Mouse (Mus musculus) CD8-positive naive resting alpha-beta T cell, adult 57 days (primary cell): ENCODE results near the gene Gfm1. TPM values are rescaled to one million over a fixed set of nuclear protein-coding genes. Genes with fewer than 3 reads are reported as not detected.

Experiments used
- total RNA-seq: library from RNA; stranded (reverse); gene quantifications from one replicate; pipeline ENCODE4 v1.2.4, GENCODE M21; 2023

The Gfm1 gene
- total RNA-seq: 37.8 TPM

GRCm38 (mm10) chr3:67429999-67430380 is at the start of gene Gfm1:
TSS of gene Gfm1 (plus strand) at chr3:67430096.

GRCm38 (mm10) chr3:67463450-67464372 is 33.8 kb downstream of the Gfm1 start, which contains the start of gene Lxn:
TSS of gene Lxn (minus strand) at chr3:67463926.

DNA sequence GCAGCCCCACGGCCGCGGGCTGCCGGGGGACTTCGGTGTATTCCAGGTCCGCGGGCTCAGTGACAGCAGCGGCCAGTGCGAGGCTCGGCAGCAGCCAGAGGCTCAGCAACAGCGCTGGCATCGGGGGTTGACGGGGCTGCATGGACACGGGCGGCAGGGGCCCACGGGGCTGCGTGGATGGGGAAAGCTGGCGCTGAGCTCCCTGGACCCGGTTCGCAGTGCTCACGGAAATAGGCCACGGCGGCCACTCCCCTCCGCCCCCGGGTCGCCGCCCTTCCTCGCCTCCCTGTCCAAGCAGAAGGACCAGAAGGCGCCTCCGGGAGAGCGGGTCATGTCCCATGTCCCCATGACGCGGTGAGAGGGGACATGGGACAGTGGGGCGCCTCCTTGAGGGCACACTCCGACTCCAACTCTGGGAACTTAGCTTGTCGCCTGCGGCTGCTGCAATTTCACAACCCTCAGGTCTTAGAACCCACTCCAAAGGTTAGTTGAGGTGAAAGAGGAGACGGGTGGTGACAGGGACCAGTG is 85.4 kb downstream of the Gfm1 start, which contains the start of gene Rarres1:
TSS of gene Rarres1 (minus strand) at position 250 of the 528 bp plus-strand sequence.

Other genes starting within 250 kb of the Gfm1 start
- 1.1 TPM for gene Mlf1, start 56.0 kb upstream of the Gfm1 start, total RNA-seq
- gene Gm17402, start 54.9 kb upstream of the Gfm1 start, total RNA-seq: not detected
- gene Lxn, start 33.8 kb downstream of the Gfm1 start, total RNA-seq: 1.3 TPM
- gene Rarres1, start 85.4 kb downstream of the Gfm1 start, total RNA-seq: not detected
- gene Mfsd1, start 152.6 kb downstream of the Gfm1 start, total RNA-seq: 49.0 TPM